Mouse (Mus musculus): ENCODE data around the gene Ces2a. TPM values are rescaled to one million over a fixed set of nuclear protein-coding genes. Genes with fewer than 3 reads are reported as not detected.

Ces2a gene
- polyA plus RNA-seq, 1 experiment from 2014 or later: not detected

Small RNAs within 50 kb of the gene (microRNA-seq; reads per million reads assigned to microRNA genes)
- not detected for gene Gm44328

Other genes starting within 250 kb of the Ces2a start
- gene Terb1, start 224.1 kb upstream of the Ces2a start, polyA plus RNA-seq (2014; fragmentation: Nextera tagmentation; extraction: Ambion mirVana): 0.38 and 0.53 TPM in 2 replicates
- 113 and 122 TPM in 2 replicates for gene Nae1, start 199.4 kb upstream of the Ces2a start, polyA plus RNA-seq (2014; fragmentation: Nextera tagmentation; extraction: Ambion mirVana)
- 2.7 and 3.6 TPM in 2 replicates for gene Car7, start 199.3 kb upstream of the Ces2a start, polyA plus RNA-seq (2014; fragmentation: Nextera tagmentation; extraction: Ambion mirVana)
- gene Pdp2, start 142.6 kb upstream of the Ces2a start, polyA plus RNA-seq (2014; fragmentation: Nextera tagmentation; extraction: Ambion mirVana): 17.2 and 18.2 TPM in 2 replicates
- gene Cdh16, start 109.6 kb upstream of the Ces2a start, polyA plus RNA-seq (2014; fragmentation: Nextera tagmentation; extraction: Ambion mirVana): not detected in 2 replicates
- 2.5 and 3.6 TPM in 2 replicates for gene Rrad, start 102.7 kb upstream of the Ces2a start, polyA plus RNA-seq (2014; fragmentation: Nextera tagmentation; extraction: Ambion mirVana)
- gene Ciao2b, start 92.0 kb upstream of the Ces2a start, polyA plus RNA-seq (2014; fragmentation: Nextera tagmentation; extraction: Ambion mirVana): 131 and 148 TPM in 2 replicates
- gene Ces2b, start 97.6 kb downstream of the Ces2a start, polyA plus RNA-seq (2014; fragmentation: Nextera tagmentation; extraction: Ambion mirVana): 0.38 TPM in 1 of 2 replicates, not detected in the other
- not detected in 2 replicates for gene Ces2c, start 113.1 kb downstream of the Ces2a start, polyA plus RNA-seq (2014; fragmentation: Nextera tagmentation; extraction: Ambion mirVana)
- not detected in 2 replicates for gene Ces2e, start 192.3 kb downstream of the Ces2a start, polyA plus RNA-seq (2014; fragmentation: Nextera tagmentation; extraction: Ambion mirVana)
- not detected in 2 replicates for gene Ces2f, start 213.4 kb downstream of the Ces2a start, polyA plus RNA-seq (2014; fragmentation: Nextera tagmentation; extraction: Ambion mirVana)
- gene Ces2g, start 227.7 kb downstream of the Ces2a start, polyA plus RNA-seq (2014; fragmentation: Nextera tagmentation; extraction: Ambion mirVana): not detected in 2 replicates

All from midbrain, embryonic 14.5 days (tissue).